In genomic region chr4:152446178-152446577, GRCm38 (mm10) we compare ENCODE assay signal across 9 mouse cellular contexts. TPM values are rescaled to one million over a fixed set of nuclear protein-coding genes. Genes with fewer than 3 reads are reported as not detected.
DNase-seq lines count a peak whose midpoint lies in the region; ATAC-seq lines count a peak whose summit lies in the region.
"Had no signal": no experiment of that assay in that cellular context is flagged by ENCODE, and none has a peak within 500 bp of the region (broad histone marks: within the 10 kb centered on the region; RNA-seq: fewer than 3 reads in every experiment).

No protein-coding gene starts in this region.

- no peak overlapping the region for H3K4me3 ChIP-seq in liver, embryonic 15.5 days (replicated peaks)
- no peak overlapping the region for H3K4me3 ChIP-seq in forebrain, embryonic 11.5 days (ENCODE audit: low read depth, low read length)
- no peak overlapping the region for H3K4me3 ChIP-seq in forebrain, embryonic 10.5 days
- H3K4me3 ChIP-seq: heart, embryonic 15.5 days had no signal

- ATAC-seq in liver, embryonic 15.5 days (ENCODE audit: insufficient read depth) = no peak
- ATAC-seq in forebrain, embryonic 11.5 days (replicated peaks; ENCODE audit: low FRiP score) = no peak

- H3K27me3 ChIP-seq in liver, embryonic 15.5 days = no peaks in the 10 kb centered on the region
- no peaks in the 10 kb centered on the region for H3K27me3 ChIP-seq in forebrain, embryonic 11.5 days (ENCODE audit: control insufficient read depth, insufficient read depth, low read length)
- H3K27me3 ChIP-seq in forebrain, embryonic 10.5 days (ENCODE audit: poor library complexity, severe bottlenecking) = no peaks in the 10 kb centered on the region
- H3K27me3 ChIP-seq: heart, embryonic 15.5 days had no signal

- no peak overlapping the region for H3K27ac ChIP-seq in liver, embryonic 15.5 days (replicated peaks)
- H3K27ac ChIP-seq in forebrain, embryonic 11.5 days (ENCODE audit: low read depth, low read length) = no peak overlapping the region
- no peak overlapping the region for H3K27ac ChIP-seq in forebrain, embryonic 10.5 days
- H3K27ac ChIP-seq: heart, embryonic 15.5 days had no signal

- peak overlapping the region; percentile 38; the same call in 1 of the 2 replicates for H3K4me2 ChIP-seq in liver, embryonic 15.5 days
- H3K4me2 ChIP-seq in forebrain, embryonic 11.5 days (ENCODE audit: low read depth, low read length, severe bottlenecking) = no peak overlapping the region
- H3K4me2 ChIP-seq: heart, embryonic 15.5 days had no signal

- no peaks in the 10 kb centered on the region for H3K9me3 ChIP-seq in liver, embryonic 15.5 days (replicated peaks)
- H3K9me3 ChIP-seq in forebrain, embryonic 11.5 days (ENCODE audit: control insufficient read depth, low read length) = no peaks in the 10 kb centered on the region
- no peaks in the 10 kb centered on the region for H3K9me3 ChIP-seq in forebrain, embryonic 10.5 days
- H3K9me3 ChIP-seq: heart, embryonic 15.5 days had no signal

- H3K36me3 ChIP-seq in liver, embryonic 15.5 days (replicated peaks) = no peaks in the 10 kb centered on the region
- H3K36me3 ChIP-seq in forebrain, embryonic 11.5 days (ENCODE audit: control insufficient read depth, insufficient read depth, low read length) = no peaks in the 10 kb centered on the region
- H3K36me3 ChIP-seq in forebrain, embryonic 10.5 days (replicated peaks) = no peaks in the 10 kb centered on the region
- H3K36me3 ChIP-seq: heart, embryonic 15.5 days had no signal

- DNase-seq in adrenal gland, postnatal 10 days = peak; percentile 20
- DNase-seq in adrenal gland, adult 8-10 months = no peak
- peak; percentile 71 for DNase-seq in T-cell, adult 2 months (ENCODE audit: low spot score)
- peak; percentile 30 to 62 for DNase-seq in spleen, postnatal 10 days (ENCODE audit: low spot score in 2 of 2)
- no peak for DNase-seq in left cerebral cortex, adult 11 months (ENCODE audit: low spot score)
- DNase-seq in forebrain, embryonic 11.5 days (ENCODE audit: low spot score) = no peak
- no peak for DNase-seq in forebrain, embryonic 10.5 days (ENCODE audit: extremely low spot score, low spot score)

- WGBS in liver, embryonic 15.5 days (ENCODE audit: insufficient replicate concordance) = 27% methylated on average over 10 of the region's 10 CpGs
- 91% methylated on average over 10 of the region's 10 CpGs for WGBS in forebrain, embryonic 11.5 days
- WGBS in forebrain, embryonic 10.5 days = 91% methylated on average over 10 of the region's 10 CpGs

- H3K9ac ChIP-seq in liver, embryonic 15.5 days = no peak overlapping the region
- H3K9ac ChIP-seq in forebrain, embryonic 11.5 days (ENCODE audit: low read length) = no peak overlapping the region
- H3K9ac ChIP-seq: heart, embryonic 15.5 days had no signal

- H3K4me1 ChIP-seq in liver, embryonic 15.5 days (replicated peaks) = peaks cover 23% of the 10 kb centered on the region; the same call in 1 of the 2 replicates
- H3K4me1 ChIP-seq in forebrain, embryonic 11.5 days (replicated peaks; ENCODE audit: control insufficient read depth, insufficient read depth, low read length) = no peaks in the 10 kb centered on the region
- H3K4me1 ChIP-seq in forebrain, embryonic 10.5 days = peaks cover 12% of the 10 kb centered on the region; the same call in 1 of the 2 replicates
- H3K4me1 ChIP-seq: heart, embryonic 15.5 days had no signal

RNA-seq across cellular contexts. Expression of gene Nphp4, which starts 30.3 kb away (rescaled TPM):
- 1 to 10 TPM; 3.0 to 4.3 TPM for total RNA-seq in adrenal gland, postnatal 10 days (2021)
- total RNA-seq in adrenal gland, adult 8-10 months (2022) = 1 to 10 TPM; 2.8 to 6.3 (median 4.6) TPM
- 0.12 TPM in 2 replicates for polyA plus RNA-seq in liver, embryonic 15.5 days (2015; fragmentation: Nextera tagmentation; extraction: Ambion mirVana)
- polyA plus RNA-seq in forebrain, embryonic 11.5 days (2014; fragmentation: Nextera tagmentation; extraction: Ambion mirVana) = 5.9 and 7.6 TPM in 2 replicates
- polyA plus RNA-seq in forebrain, embryonic 10.5 days (2016; fragmentation: Nextera tagmentation; extraction: Ambion mirVana) = 6.5 TPM in 2 replicates

RNA-seq across cellular contexts. Expression of gene Kcnab2, which starts 31.5 kb away (rescaled TPM):
- 10 to 100 TPM in 1 of 2 experiments, 1 to 10 TPM in 1; 8.1 to 12.0 TPM for total RNA-seq in adrenal gland, postnatal 10 days (2021)
- 1 to 10 TPM; 4.7 to 8.9 (median 8.0) TPM for total RNA-seq in adrenal gland, adult 8-10 months (2022)
- polyA plus RNA-seq in liver, embryonic 15.5 days (2015; fragmentation: Nextera tagmentation; extraction: Ambion mirVana) = 8.5 and 9.2 TPM in 2 replicates
- 10.5 and 13.2 TPM in 2 replicates for polyA plus RNA-seq in forebrain, embryonic 11.5 days (2014; fragmentation: Nextera tagmentation; extraction: Ambion mirVana)
- 10.1 and 11.2 TPM in 2 replicates for polyA plus RNA-seq in forebrain, embryonic 10.5 days (2016; fragmentation: Nextera tagmentation; extraction: Ambion mirVana)

Comparison
In these comparisons a context has a peak if more than half of its experiments do, and no peak if none do; other contexts are left out.
1. DNase-seq: peak in adrenal gland, postnatal 10 days (single experiment), T-cell, adult 2 months (single experiment) and spleen, postnatal 10 days (2 of 2); none in adrenal gland, adult 8-10 months (single experiment), left cerebral cortex, adult 11 months (single experiment), forebrain, embryonic 11.5 days (single experiment) and forebrain, embryonic 10.5 days (single experiment).